Mouse (Mus musculus): ENCODE measurements around the gene Dab2ip.

- no peak for TF ChIP-seq CTCF (IDR thresholded peaks at IDR 0.05; ENCODE audit: control insufficient read depth, insufficient read depth, low read length)
- TF ChIP-seq POLR2A (IDR thresholded peaks at IDR 0.05; ENCODE audit: borderline replicate concordance, control insufficient read depth, low read depth, low read length), result no peak
Observed at GRCm38 (mm10) chr2:35557911-35558825, at the start of gene Dab2ip.
